Mouse (Mus musculus) CD4-positive, CD25-positive, alpha-beta regulatory T cell, adult 4 months (primary cell): ENCODE data around the gene Nsun3. TPM values are rescaled to one million over a fixed set of nuclear protein-coding genes. Genes with fewer than 3 reads are reported as not detected.

ENCODE experiments used
- ATAC-seq: one replicate; pipeline ENCODE4 v1.8.0; 2017
- polyA plus RNA-seq, 2 experiments: library from polyadenylated mRNA; unstranded; fragments of 100-300 nt; shearing (Covaris generic); gene quantifications; one replicate each; pipeline ENCODE4 v1.2.1; 2017

The Nsun3 gene
- polyA plus RNA-seq = 10 to 100 TPM; 19.2 to 31.6 TPM

GRCm38 (mm10) chr16:62786621-62787331 lies at the start of gene Nsun3:
TSS of gene Nsun3 (minus strand) at chr16:62786818.
- peak; percentile 98 for ATAC-seq

GRCm38 (mm10) chr16:62834016-62834735 lies 47.6 kb upstream of the Nsun3 start:
- peak; percentile 37 for ATAC-seq

GRCm38 (mm10) chr16:62832481-62832880 lies 45.9 kb upstream of the Nsun3 start:
- peak; percentile 87 for ATAC-seq

- ATAC-seq = peak; percentile 41
These were observed 45.4 kb upstream of the Nsun3 start for GRCm38 (mm10) chr16:62832027-62832426.

- ATAC-seq = peak; percentile 87
These were observed 39.8 kb upstream of the Nsun3 start for GRCm38 (mm10) chr16:62826156-62827001.

GRCm38 (mm10) chr16:62822472-62822871 lies 35.9 kb upstream of the Nsun3 start:
- ATAC-seq = no peak

GRCm38 (mm10) chr16:62814491-62814890 lies 27.9 kb upstream of the Nsun3 start, which contains the start of gene Stx19:
TSS of gene Stx19 (plus strand) at chr16:62814676.
- ATAC-seq = no peak

GRCm38 (mm10) chr16:62813790-62814189 lies 27.2 kb upstream of the Nsun3 start:
- no peak for ATAC-seq

- ATAC-seq = no peak
These were observed 24.2 kb upstream of the Nsun3 start for GRCm38 (mm10) chr16:62810855-62811254.

- ATAC-seq = peak; percentile 53
These were observed 20.8 kb upstream of the Nsun3 start for GRCm38 (mm10) chr16:62807249-62807979.

GRCm38 (mm10) chr16:62804621-62805020 lies 18.0 kb upstream of the Nsun3 start:
- no peak for ATAC-seq

GRCm38 (mm10) chr16:62799839-62800238 lies 13.2 kb upstream of the Nsun3 start:
- no peak for ATAC-seq

- no peak for ATAC-seq
These were observed 12.8 kb upstream of the Nsun3 start for GRCm38 (mm10) chr16:62799426-62799825.

GRCm38 (mm10) chr16:62798808-62799207 lies 12.2 kb upstream of the Nsun3 start:
- no peak for ATAC-seq

GRCm38 (mm10) chr16:62796608-62797007 lies 10.0 kb upstream of the Nsun3 start:
- ATAC-seq = no peak

GRCm38 (mm10) chr16:62782229-62782628 lies 4.4 kb downstream of the Nsun3 start:
- no peak for ATAC-seq

- ATAC-seq = no peak
These were observed 8.3 kb downstream of the Nsun3 start for GRCm38 (mm10) chr16:62778282-62778681.

- no peak for ATAC-seq
These were observed 10.6 kb downstream of the Nsun3 start for GRCm38 (mm10) chr16:62776034-62776433.

GRCm38 (mm10) chr16:62773462-62773861 lies 13.2 kb downstream of the Nsun3 start:
- no peak for ATAC-seq

- peak; percentile 58 for ATAC-seq
These were observed 28.3 kb downstream of the Nsun3 start for GRCm38 (mm10) chr16:62758340-62758739.

- no peak for ATAC-seq
These were observed 31.3 kb downstream of the Nsun3 start for GRCm38 (mm10) chr16:62755307-62755706.

GRCm38 (mm10) chr16:62753597-62753996 lies 33.0 kb downstream of the Nsun3 start:
- ATAC-seq = no peak
